Comparison of ENCODE assay signal across 8 mouse cellular contexts in the genomic region with DNA sequence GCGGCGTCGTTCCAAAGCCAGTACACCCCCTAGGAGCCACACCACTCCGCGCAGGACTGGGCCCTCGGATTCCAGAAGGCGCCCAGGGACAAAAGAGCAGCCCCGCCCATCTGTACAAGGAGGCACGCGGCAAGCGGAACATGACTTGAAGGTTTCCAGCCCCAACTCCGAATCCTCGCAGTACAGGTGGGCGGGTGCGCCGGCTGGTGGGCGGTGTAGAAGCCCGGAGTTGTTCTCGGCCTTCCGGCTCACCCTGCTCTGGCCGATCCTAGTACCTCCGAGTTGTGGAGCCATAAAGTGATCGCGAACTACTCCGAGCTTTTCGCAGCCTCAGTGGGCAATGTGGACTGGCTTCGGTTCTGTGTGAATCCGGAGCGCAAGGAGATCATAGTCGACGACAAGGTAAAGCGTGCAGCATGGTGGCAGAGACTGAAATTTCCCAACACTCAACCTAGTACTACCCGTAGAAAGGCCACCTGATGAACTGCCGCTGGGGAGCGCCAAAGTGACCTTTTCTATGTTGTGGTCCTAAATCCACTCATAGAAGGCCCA. TPM values are rescaled to one million over a fixed set of nuclear protein-coding genes. Genes with fewer than 3 reads are reported as not detected.
DNase-seq lines count a peak whose midpoint lies in the region; ATAC-seq and TF ChIP-seq lines count a peak whose summit lies in the region.

No protein-coding gene starts in this region.

- H3K4me2 ChIP-seq in stomach, postnatal 0 days (replicated peaks; ENCODE audit: low read depth): peak overlapping the region; percentile 60

- TF ChIP-seq CTCF in stomach, postnatal 0 days (IDR thresholded peaks at IDR 0.05; ENCODE audit: low read depth): peak; percentile 52

- peak; percentile 67 for ATAC-seq in stomach, postnatal 0 days (ENCODE audit: low FRiP score, low TSS enrichment)

- H3K9ac ChIP-seq in stomach, postnatal 0 days (ENCODE audit: low read length): peak overlapping the region; percentile 3; the same call in 1 of the 2 replicates

- DNase-seq in R1 (ENCODE audit: low read depth, low spot score): peak; percentile 88
- peak; percentile 64 for DNase-seq in embryo, embryonic 10.5 days (ENCODE audit: low spot score)
- peak; percentile 20 to 41 for DNase-seq in heart, postnatal 14 days
- peak; percentile 64 for DNase-seq in kidney, postnatal 10 days
- peak; percentile 51 for DNase-seq in lung, postnatal 36 days
- DNase-seq in stomach, postnatal 0 days (ENCODE audit: low spot score): peak; percentile 64
- DNase-seq in left cerebral cortex, adult 8-10 months (ENCODE audit: low spot score in 2 of 2): no peak
- no peak for DNase-seq in left cerebral cortex, postnatal 36 days (ENCODE audit: low spot score in 2 of 2)

- WGBS in stomach, postnatal 0 days: 2% methylated on average over 35 of the region's 35 CpGs

- H3K9me3 ChIP-seq in stomach, postnatal 0 days (ENCODE audit: control insufficient read depth, low read length): no peaks in the 10 kb centered on the region

- H3K36me3 ChIP-seq in stomach, postnatal 0 days (ENCODE audit: control insufficient read depth, insufficient read depth, low read length): no peaks in the 10 kb centered on the region

- no peak for TF ChIP-seq EP300 in stomach, postnatal 0 days (optimal IDR thresholded peaks at IDR 0.05)

- H3K27me3 ChIP-seq in stomach, postnatal 0 days (ENCODE audit: control insufficient read depth, insufficient read depth, low read length): 0 out of 2 replicates have a peak, but pooled peaks cover 1% of the 10 kb centered on the region

- intact Hi-C loops in heart, postnatal 14 days (cut with DNase I): no loop called here
- intact Hi-C loops in left cerebral cortex, postnatal 36 days (cut with DNase I): no loop called here

- H3K27ac ChIP-seq in stomach, postnatal 0 days (replicated peaks): no peak overlapping the region

- peak overlapping the region; percentile 32 for H3K4me3 ChIP-seq in stomach, postnatal 0 days (ENCODE audit: low read depth, low read length)

- H3K4me1 ChIP-seq in stomach, postnatal 0 days (replicated peaks; ENCODE audit: control insufficient read depth, insufficient read depth): peaks cover 3% of the 10 kb centered on the region; the same call in 1 of the 2 replicates

RNA-seq across cellular contexts. Expression of a gene that starts 0.5 kb away (rescaled TPM):
- total RNA-seq in heart, postnatal 14 days (2021): not detected
- not detected in 2 replicates for polyA plus RNA-seq in stomach, postnatal 0 days (2015; fragmentation: Nextera tagmentation; extraction: Ambion mirVana)
- not detected for total RNA-seq in left cerebral cortex, adult 8-10 months (2022)
- not detected for total RNA-seq in left cerebral cortex, postnatal 36 days (2021)

RNA-seq across cellular contexts. Expression of a gene that starts 12.7 kb away (rescaled TPM):
- total RNA-seq in heart, postnatal 14 days (2021): 10 to 100 TPM; 71.0 to 79.6 TPM
- 71.7 and 74.7 TPM in 2 replicates for polyA plus RNA-seq in stomach, postnatal 0 days (2015; fragmentation: Nextera tagmentation; extraction: Ambion mirVana)
- 10 to 100 TPM; 38.3 to 49.8 (median 44.3) TPM for total RNA-seq in left cerebral cortex, adult 8-10 months (2022)
- total RNA-seq in left cerebral cortex, postnatal 36 days (2021): 10 to 100 TPM; 47.0 to 47.9 TPM

RNA-seq across cellular contexts. Expression of a gene that starts 20.2 kb away (rescaled TPM):
- under 1 TPM in 1 of 2 experiments, not detected in 1; 0.60 TPM for total RNA-seq in heart, postnatal 14 days (2021)
- 0.08 and 0.30 TPM in 2 replicates for polyA plus RNA-seq in stomach, postnatal 0 days (2015; fragmentation: Nextera tagmentation; extraction: Ambion mirVana)
- total RNA-seq in left cerebral cortex, adult 8-10 months (2022): not detected
- total RNA-seq in left cerebral cortex, postnatal 36 days (2021): not detected

RNA-seq across cellular contexts. Expression of a gene that starts 31.8 kb away (rescaled TPM):
- total RNA-seq in heart, postnatal 14 days (2021): 10 to 100 TPM; 18.5 to 18.7 TPM
- polyA plus RNA-seq in stomach, postnatal 0 days (2015; fragmentation: Nextera tagmentation; extraction: Ambion mirVana): 70.8 and 73.3 TPM in 2 replicates
- total RNA-seq in left cerebral cortex, adult 8-10 months (2022): 10 to 100 TPM; 54.6 to 59.7 (median 56.7) TPM
- total RNA-seq in left cerebral cortex, postnatal 36 days (2021): 10 to 100 TPM; 48.4 to 50.1 TPM

RNA-seq across cellular contexts. Expression of a gene that starts 51.9 kb away (rescaled TPM):
- not detected for total RNA-seq in heart, postnatal 14 days (2021)
- 0.07 TPM in 1 of 2 replicates, not detected in the other for polyA plus RNA-seq in stomach, postnatal 0 days (2015; fragmentation: Nextera tagmentation; extraction: Ambion mirVana)
- total RNA-seq in left cerebral cortex, adult 8-10 months (2022): not detected
- total RNA-seq in left cerebral cortex, postnatal 36 days (2021): not detected

Comparison
In these comparisons a context has a peak if more than half of its experiments do, and no peak if none do; other contexts are left out.
1. DNase-seq: peak in R1 (single experiment), embryo, embryonic 10.5 days (single experiment), heart, postnatal 14 days (2 of 2), kidney, postnatal 10 days (single experiment), lung, postnatal 36 days (single experiment) and stomach, postnatal 0 days (single experiment); none in left cerebral cortex, adult 8-10 months (0 of 2) and left cerebral cortex, postnatal 36 days (0 of 2).